Mouse (Mus musculus) c-Kit-positive CD71-positive TER-119-positive erythroid progenitor cells, embryonic 14.5 days (primary cell): ENCODE measurements around the gene Patl1.
"Not testable (repeated sequence)": the region's sequence is repeated elsewhere in the genome, so short reads cannot be mapped to it uniquely, and the experiment has no call there.

Experiments
- DNase-seq: peaks from one replicate; pipeline ENCODE4 v3.0.0-alpha.2; 2013; ENCODE audit warnings: low spot score

Gene Patl1

GRCm38 (mm10) chr19:11966201-11966636, 54.0 kb downstream of the Patl1 start:
- peak; percentile 21 for DNase-seq

- DNase-seq, result no peak
Observed at GRCm38 (mm10) chr19:11969155-11970050, 57.2 kb downstream of the Patl1 start.

- peak; percentile 50 for DNase-seq
Observed at GRCm38 (mm10) chr19:11973511-11974222, 61.5 kb downstream of the Patl1 start.

GRCm38 (mm10) chr19:11974223-11974540, 62.0 kb downstream of the Patl1 start:
- DNase-seq, result no peak

GRCm38 (mm10) chr19:11975683-11976082, 63.5 kb downstream of the Patl1 start:
- DNase-seq, result peak; percentile 40

- no peak for DNase-seq
Observed at GRCm38 (mm10) chr19:11977363-11977762, 65.2 kb downstream of the Patl1 start.

- no peak for DNase-seq
Observed at GRCm38 (mm10) chr19:11980471-11980870, 68.3 kb downstream of the Patl1 start.

GRCm38 (mm10) chr19:11984614-11985013, 72.4 kb downstream of the Patl1 start:
- not testable (repeated sequence) for DNase-seq

GRCm38 (mm10) chr19:11987841-11988240, 75.6 kb downstream of the Patl1 start:
- no peak for DNase-seq

- no peak for DNase-seq
Observed at GRCm38 (mm10) chr19:11989334-11989733, 77.1 kb downstream of the Patl1 start.

- DNase-seq, result no peak
Observed at GRCm38 (mm10) chr19:11992034-11992433, 79.8 kb downstream of the Patl1 start.

GRCm38 (mm10) chr19:11992441-11993029, 80.3 kb downstream of the Patl1 start:
- DNase-seq, result no peak
